Mouse (Mus musculus): ENCODE results near the gene Dgkd.

The Dgkd gene

GRCm38 (mm10) chr1:87848237-87848996, 4.7 kb upstream of the Dgkd start:
- DNase-seq (ENCODE audit: low spot score) = no peak

DNA sequence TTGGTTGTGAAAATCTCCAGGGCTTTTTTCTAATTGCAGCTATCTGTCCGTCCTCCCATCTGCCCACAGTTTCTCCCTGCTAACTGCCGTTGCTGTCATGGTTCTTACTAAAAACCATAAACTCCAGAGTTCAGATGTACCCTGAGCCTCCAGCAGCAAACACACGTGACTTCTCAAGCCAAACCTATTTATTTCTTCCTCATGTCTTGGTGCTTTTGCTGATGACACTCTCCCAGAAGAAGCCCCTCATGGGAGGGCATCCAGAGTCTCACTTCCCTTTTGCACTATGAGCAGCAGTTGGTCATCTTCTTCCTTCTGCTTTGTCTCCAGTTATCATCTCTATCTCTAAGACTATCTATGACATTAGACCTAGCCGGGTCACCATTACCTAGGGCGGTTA, 3.8 kb upstream of the Dgkd start:
- no peak for DNase-seq (ENCODE audit: low spot score)

DNA sequence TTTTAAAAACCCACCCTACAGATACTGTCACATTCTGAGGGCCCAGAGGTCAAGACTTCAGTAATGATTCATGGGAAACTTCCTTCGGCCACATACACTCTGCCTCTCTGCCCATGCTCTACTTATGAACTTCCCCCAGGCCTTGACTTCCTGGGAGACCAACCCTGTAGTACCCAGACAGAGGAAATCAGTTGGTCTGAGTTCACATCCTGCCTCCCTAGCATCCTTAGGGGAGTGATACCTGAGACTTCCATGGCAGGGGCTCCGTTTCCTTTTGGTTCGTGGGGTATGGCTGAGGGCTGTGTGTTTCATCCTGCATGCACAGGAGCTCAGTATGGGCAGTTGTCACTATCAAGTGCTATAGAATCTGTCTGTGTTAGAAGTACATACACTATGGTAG, 1.7 kb upstream of the Dgkd start:
- DNase-seq (ENCODE audit: low spot score) = no peak

- DNase-seq (ENCODE audit: low spot score) = no peak
Observed at GRCm38 (mm10) chr1:87852081-87852790, 851 bp upstream of the Dgkd start.

DNA sequence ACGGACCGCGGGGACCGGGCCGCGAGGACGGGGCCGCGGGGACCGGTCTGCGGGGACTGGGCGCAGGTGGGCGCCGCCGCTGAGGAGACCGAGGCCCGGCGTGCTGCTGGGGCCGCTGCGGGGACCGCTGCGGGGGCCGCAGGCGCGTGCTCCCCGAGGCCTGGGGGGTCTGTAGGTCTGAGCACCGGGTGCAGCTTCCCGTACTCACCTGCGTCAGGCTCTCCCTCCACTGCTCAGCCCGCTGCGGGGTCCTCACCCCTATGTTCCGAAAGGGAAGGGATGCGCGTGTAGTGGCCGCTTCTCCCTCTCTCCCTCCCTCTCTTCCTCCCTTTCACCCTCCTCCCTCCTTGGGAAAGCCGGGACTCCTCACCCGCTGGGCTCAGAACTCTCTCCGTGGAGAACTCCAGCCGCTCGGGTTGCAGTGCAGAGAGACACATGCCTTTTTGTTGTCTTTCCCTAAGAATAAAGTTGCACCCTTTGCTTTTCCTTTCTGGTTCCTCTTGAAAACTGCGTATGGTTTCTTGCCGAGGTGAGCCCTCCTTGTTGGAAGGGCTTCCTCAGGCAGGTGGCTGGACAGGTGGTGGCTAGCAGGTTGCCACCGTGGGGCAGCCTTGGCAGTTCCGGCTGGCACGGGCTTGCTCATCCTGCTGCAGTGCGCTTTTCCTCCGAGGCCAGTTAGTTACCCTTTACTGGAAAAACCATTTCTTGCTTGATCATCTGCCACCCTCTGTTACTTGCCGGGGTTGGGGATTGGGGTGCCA, 694 bp downstream of the Dgkd start:
- DNase-seq (ENCODE audit: low spot score) = no peak

DNA sequence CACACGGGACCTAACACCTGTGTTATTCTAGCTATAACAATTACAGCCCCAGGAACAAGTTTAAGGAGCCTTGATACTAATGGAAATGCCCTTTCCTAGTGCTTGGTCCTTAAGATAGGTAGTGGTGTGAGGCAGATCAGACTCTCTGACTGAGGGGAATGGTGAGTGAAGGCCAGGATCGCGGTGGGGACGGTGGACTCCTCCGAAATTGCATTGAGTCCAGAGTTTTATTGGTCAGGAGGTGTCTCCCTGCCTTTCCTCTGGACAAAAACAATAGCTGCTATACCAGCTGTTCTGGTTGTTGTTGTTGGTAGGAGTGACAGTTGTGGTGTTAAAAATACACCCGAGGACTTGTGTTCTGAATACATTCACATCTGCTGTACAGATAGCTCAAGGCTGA, 1.3 kb downstream of the Dgkd start:
- DNase-seq (ENCODE audit: low spot score) = no peak

- DNase-seq (ENCODE audit: low spot score) = no peak
Observed at GRCm38 (mm10) chr1:87854851-87855251, 1.8 kb downstream of the Dgkd start.

GRCm38 (mm10) chr1:87855522-87855921, 2.4 kb downstream of the Dgkd start:
- no peak for DNase-seq (ENCODE audit: low spot score)

- DNase-seq (ENCODE audit: low spot score) = no peak
Observed at GRCm38 (mm10) chr1:87856823-87857222, 3.7 kb downstream of the Dgkd start.

- no peak for DNase-seq (ENCODE audit: low spot score)
Observed at GRCm38 (mm10) chr1:87858031-87858430, 4.9 kb downstream of the Dgkd start.

DNA sequence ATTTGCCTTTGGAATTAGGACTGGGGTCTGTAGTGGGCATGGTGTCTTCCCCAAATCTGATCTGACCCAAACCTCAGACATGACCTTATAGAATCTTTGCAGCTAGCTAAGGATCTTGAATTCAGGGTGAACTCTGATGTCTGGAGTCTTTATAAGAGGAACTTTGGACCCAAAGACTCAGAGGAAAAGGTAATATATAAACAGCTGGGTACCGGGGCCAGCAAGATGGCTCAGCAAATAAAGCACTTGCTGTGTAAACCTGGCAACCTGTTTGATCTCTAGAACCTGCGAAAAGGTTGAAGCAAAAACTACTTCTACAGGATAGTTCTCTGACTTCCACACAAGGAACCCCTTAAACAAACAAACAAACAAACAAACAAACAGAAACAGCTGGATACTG, 5.4 kb downstream of the Dgkd start:
- no peak for DNase-seq (ENCODE audit: low spot score)

- no peak for DNase-seq (ENCODE audit: low spot score)
Observed at GRCm38 (mm10) chr1:87863602-87864001, 10.5 kb downstream of the Dgkd start.

GRCm38 (mm10) chr1:87864889-87865288, 11.8 kb downstream of the Dgkd start:
- DNase-seq (ENCODE audit: low spot score) = no peak

DNA sequence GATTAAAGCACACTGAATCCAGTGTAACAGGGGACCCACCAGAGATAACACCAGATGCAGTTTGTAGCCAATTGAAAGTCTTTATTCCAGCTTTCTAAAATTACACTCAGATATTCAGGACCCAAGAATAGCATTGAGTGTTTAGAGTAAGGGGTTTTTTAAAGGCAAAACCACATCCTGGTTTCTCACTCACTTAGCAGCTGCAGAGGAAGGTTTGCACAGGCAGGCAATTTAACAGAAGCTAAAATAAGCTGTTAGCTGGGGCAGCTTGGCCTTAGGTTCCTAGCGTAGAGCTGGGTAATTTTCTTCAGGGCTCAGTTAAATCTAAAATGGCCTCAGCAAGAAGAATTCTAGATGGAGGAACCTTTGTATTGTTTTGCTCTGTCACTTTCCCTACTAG, 13.6 kb downstream of the Dgkd start:
- no peak for DNase-seq (ENCODE audit: low spot score)

DNA sequence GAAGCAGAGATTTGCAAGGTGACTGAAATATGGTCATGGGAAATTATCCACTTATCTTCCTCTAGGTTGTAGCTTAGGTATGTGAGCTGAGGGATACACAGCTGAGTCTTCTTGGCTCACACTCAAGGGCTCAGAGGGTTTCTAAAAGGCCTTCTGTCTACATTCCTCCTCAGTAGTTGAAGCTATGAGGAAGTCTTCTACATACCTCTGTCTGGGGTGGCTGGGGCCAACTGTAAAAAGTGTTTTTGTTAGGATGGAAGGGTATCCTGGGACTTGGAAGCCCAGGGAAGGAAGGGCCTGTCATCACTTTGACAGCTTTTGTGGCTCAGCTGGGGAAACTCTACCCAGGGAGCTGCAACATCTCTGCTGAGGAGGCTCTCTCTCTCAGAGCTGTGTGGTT, 18.5 kb downstream of the Dgkd start:
- no peak for DNase-seq (ENCODE audit: low spot score)

- DNase-seq (ENCODE audit: low spot score) = no peak
Observed at GRCm38 (mm10) chr1:87873081-87873480, 20.0 kb downstream of the Dgkd start.

- DNase-seq (ENCODE audit: low spot score) = no peak
Observed at GRCm38 (mm10) chr1:87876065-87876464, 23.0 kb downstream of the Dgkd start.

DNA sequence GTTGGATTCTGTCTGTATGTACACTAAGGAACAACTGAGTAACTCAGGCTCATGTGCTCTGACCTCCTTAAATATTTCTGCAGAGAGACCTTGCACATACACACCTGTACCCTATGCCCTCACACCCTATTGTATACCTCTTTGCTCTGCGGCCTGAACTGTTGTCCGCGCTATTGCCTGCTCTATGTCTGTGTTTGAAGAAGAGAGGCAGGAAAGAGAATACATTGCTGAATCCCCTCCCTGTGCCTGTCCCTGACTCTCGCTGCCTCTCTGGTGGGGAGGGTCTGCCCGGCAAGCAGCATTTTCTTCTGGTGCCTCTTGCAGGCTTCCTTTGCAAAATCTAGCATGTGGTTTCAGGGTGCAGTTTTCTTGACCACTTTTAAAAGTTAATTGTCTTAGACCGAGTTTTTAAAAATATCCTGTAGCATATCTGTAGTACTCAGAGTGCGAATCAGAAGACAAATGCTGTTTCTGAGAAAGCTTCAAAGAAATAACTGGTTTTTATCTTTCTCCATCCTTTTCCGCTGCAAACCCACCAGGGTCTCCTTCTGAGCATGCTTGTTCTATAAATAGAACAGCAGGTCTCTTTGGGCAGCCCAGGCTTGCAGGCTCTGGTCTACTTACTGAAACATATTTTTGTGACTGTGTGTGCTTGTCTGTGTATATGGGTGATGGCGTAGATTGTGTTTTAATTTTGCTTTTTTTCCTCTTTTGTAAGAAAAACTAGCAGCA, 24.6 kb downstream of the Dgkd start:
- no peak for DNase-seq (ENCODE audit: low spot score)

DNA sequence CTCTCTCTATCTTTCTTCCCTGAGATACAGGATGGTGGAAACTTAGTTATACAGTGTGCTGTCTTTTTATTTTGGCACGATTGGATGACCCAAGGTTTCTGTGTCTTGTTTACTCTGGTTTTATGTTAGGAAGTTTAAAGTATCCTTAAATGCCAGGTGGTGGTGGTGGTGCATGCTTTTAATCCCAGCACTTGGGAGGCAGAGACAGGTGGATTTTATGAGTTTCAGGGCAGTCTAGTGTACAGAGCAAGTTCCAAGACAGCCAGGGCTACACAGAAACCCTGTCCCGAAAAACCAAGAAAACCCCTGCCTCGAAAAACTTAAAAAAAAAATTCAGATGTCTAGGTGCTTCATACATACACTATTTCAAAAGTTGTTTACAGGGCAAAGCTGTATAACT, 25.9 kb downstream of the Dgkd start:
- no peak for DNase-seq (ENCODE audit: low spot score)

- DNase-seq (ENCODE audit: low spot score) = no peak
Observed at GRCm38 (mm10) chr1:87879494-87880325, 26.6 kb downstream of the Dgkd start.

DNA sequence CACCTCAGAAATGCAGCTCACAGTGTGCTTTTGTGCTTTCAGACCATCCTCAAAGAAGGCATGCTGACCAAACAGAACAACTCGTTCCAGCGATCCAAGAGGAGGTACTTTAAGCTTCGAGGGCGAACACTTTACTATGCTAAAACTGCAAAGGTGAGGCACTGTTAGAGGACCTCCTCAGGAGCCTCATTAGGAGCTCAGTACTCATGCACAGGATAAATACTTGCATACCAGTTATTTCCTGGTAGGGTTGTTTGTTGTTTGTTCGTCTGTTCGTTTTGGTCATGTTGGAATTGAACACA, 27.2 kb downstream of the Dgkd start:
- no peak for DNase-seq (ENCODE audit: low spot score)

GRCm38 (mm10) chr1:87880856-87881255, 27.8 kb downstream of the Dgkd start:
- DNase-seq (ENCODE audit: low spot score) = no peak

Measured in spleen, adult 12 weeks (tissue).